In genomic region chr2:132780978-132781377, GRCm38 (mm10) we compare ENCODE assay signal across 9 mouse cellular contexts. TPM values are rescaled to one million over a fixed set of nuclear protein-coding genes. Genes with fewer than 3 reads are reported as not detected.
DNase-seq lines count a peak whose midpoint lies in the region; ATAC-seq and TF ChIP-seq lines count a peak whose summit lies in the region.
"Had no signal": no experiment of that assay in that cellular context is flagged by ENCODE, and none has a peak within 500 bp of the region (broad histone marks: within the 10 kb centered on the region; RNA-seq: fewer than 3 reads in every experiment).

Gene Chgb (plus strand): TSS chr2:132781278.

- 13% methylated on average over 4 of the region's 4 CpGs for WGBS in heart, embryonic 10.5 days
- 9% methylated on average over 4 of the region's 4 CpGs for WGBS in hindbrain, embryonic 11.5 days
- WGBS in liver, embryonic 14.5 days (ENCODE audit: insufficient replicate concordance) = 18% methylated on average over 4 of the region's 4 CpGs

- peaks cover 11% of the 10 kb centered on the region; the same call in 1 of the 2 replicates for H3K27me3 ChIP-seq in heart, embryonic 10.5 days (ENCODE audit: insufficient read depth, poor library complexity, severe bottlenecking)
- peaks cover 8% of the 10 kb centered on the region; the same call in 1 of the 2 replicates for H3K27me3 ChIP-seq in G1E (ENCODE audit: insufficient read depth, low read length)
- H3K27me3 ChIP-seq in hindbrain, embryonic 11.5 days (ENCODE audit: control insufficient read depth, insufficient read depth, low read length) = no peaks in the 10 kb centered on the region
- peaks cover 11% of the 10 kb centered on the region for H3K27me3 ChIP-seq in liver, embryonic 14.5 days (ENCODE audit: control insufficient read depth, insufficient read depth, low read length)

- no peak for DNase-seq in heart, embryonic 10.5 days (ENCODE audit: low spot score)
- no peak for DNase-seq in heart, postnatal 14 days
- no peak for DNase-seq in G1E (ENCODE audit: low spot score)
- DNase-seq in hindbrain, embryonic 11.5 days (ENCODE audit: low spot score) = no peak
- DNase-seq in liver, embryonic 14.5 days (ENCODE audit: low read depth in 3 of 3, low spot score in 3 of 3) = no peak
- no peak for DNase-seq in thymus, postnatal 10 days (ENCODE audit: low spot score in 2 of 2)
- DNase-seq in ovary, postnatal 10 days (ENCODE audit: low spot score) = no peak

- H3K36me3 ChIP-seq in heart, embryonic 10.5 days = no peaks in the 10 kb centered on the region
- H3K36me3 ChIP-seq in G1E (replicated peaks) = no peaks in the 10 kb centered on the region
- H3K36me3 ChIP-seq in hindbrain, embryonic 11.5 days (ENCODE audit: control insufficient read depth, insufficient read depth, low read length) = no peaks in the 10 kb centered on the region
- no peaks in the 10 kb centered on the region for H3K36me3 ChIP-seq in liver, embryonic 14.5 days (replicated peaks; ENCODE audit: control insufficient read depth, insufficient read depth, low read depth)

- H3K4me3 ChIP-seq in heart, embryonic 10.5 days = peak within 1 kb of the TSS; percentile 62
- peak within 1 kb of the TSS; percentile 35; the same call in 1 of the 2 replicates for H3K4me3 ChIP-seq in G1E (ENCODE audit: low read depth, low read length)
- H3K4me3 ChIP-seq in hindbrain, embryonic 11.5 days (ENCODE audit: low read depth, low read length) = peak within 1 kb of the TSS; percentile 42
- peak within 1 kb of the TSS in 1 of 2 experiments; percentile 17; a peak in 2 of 4 replicates for H3K4me3 ChIP-seq in liver, embryonic 14.5 days (ENCODE audit: insufficient read depth in 1 of 2, low read depth in 2 of 2, low read length in 2 of 2)
- H3K4me3 ChIP-seq: erythroblast, embryonic 14.5 days had no signal

- H3K9me3 ChIP-seq in heart, embryonic 10.5 days = no peaks in the 10 kb centered on the region
- no peaks in the 10 kb centered on the region for H3K9me3 ChIP-seq in G1E (replicated peaks)
- no peaks in the 10 kb centered on the region for H3K9me3 ChIP-seq in hindbrain, embryonic 11.5 days (ENCODE audit: control insufficient read depth, low read length)
- H3K9me3 ChIP-seq in liver, embryonic 14.5 days (ENCODE audit: control insufficient read depth, low read length) = no peaks in the 10 kb centered on the region

- peak within 1 kb of the TSS; percentile 73 for H3K4me2 ChIP-seq in hindbrain, embryonic 11.5 days (replicated peaks; ENCODE audit: low read depth, low read length)
- peak within 1 kb of the TSS; percentile 47 for H3K4me2 ChIP-seq in liver, embryonic 14.5 days (ENCODE audit: low read depth)

- TF ChIP-seq EP300 in liver, embryonic 14.5 days (IDR thresholded peaks at IDR 0.05; ENCODE audit: low read depth) = no peak

- 0 out of 2 replicates have a peak within 1 kb of the TSS, but pooled peaks have one; percentile 0 for H3K27ac ChIP-seq in heart, embryonic 10.5 days
- peak within 1 kb of the TSS; percentile 94 for H3K27ac ChIP-seq in hindbrain, embryonic 11.5 days (ENCODE audit: low read depth, low read length)
- no peak within 1 kb of the TSS for H3K27ac ChIP-seq in liver, embryonic 14.5 days

- H3K4me1 ChIP-seq in heart, embryonic 10.5 days = peaks cover 4% of the 10 kb centered on the region
- H3K4me1 ChIP-seq in G1E (ENCODE audit: insufficient read depth, low read depth, low read length) = peaks cover 4% of the 10 kb centered on the region; the same call in 1 of the 2 replicates
- H3K4me1 ChIP-seq in hindbrain, embryonic 11.5 days (replicated peaks; ENCODE audit: control insufficient read depth, insufficient read depth, low read length) = no peaks in the 10 kb centered on the region; the same call in 1 of the 2 replicates
- H3K4me1 ChIP-seq in liver, embryonic 14.5 days (replicated peaks; ENCODE audit: control insufficient read depth in 2 of 2, insufficient read depth in 2 of 2, low read length in 1 of 2) = no peaks in the 10 kb centered on the region

- H3K9ac ChIP-seq in hindbrain, embryonic 11.5 days (ENCODE audit: low read depth, low read length) = peak within 1 kb of the TSS; percentile 69
- H3K9ac ChIP-seq in liver, embryonic 14.5 days (replicated peaks) = no peak within 1 kb of the TSS

- no peak for TF ChIP-seq CTCF in G1E (IDR thresholded peaks at IDR 0.05; ENCODE audit: low read depth, low read length)
- TF ChIP-seq CTCF in liver, embryonic 14.5 days (IDR thresholded peaks at IDR 0.05; ENCODE audit: low read depth) = no peak

- intact Hi-C loops in heart, postnatal 14 days (cut with DNase I) = no loop called here

- ATAC-seq in G1E (ENCODE audit: extremely low read depth, insufficient number of reproducible peaks, low FRiP score, poor library complexity, severe bottlenecking) = no peak
- no peak for ATAC-seq in hindbrain, embryonic 11.5 days (ENCODE audit: low FRiP score)
- ATAC-seq in liver, embryonic 14.5 days (ENCODE audit: insufficient read depth) = no peak
- no peak for ATAC-seq in erythroid progenitor cell, adult 5-6 weeks (replicated peaks; ENCODE audit: low FRiP score, poor library complexity, severe bottlenecking)

RNA-seq across cellular contexts. Expression of gene Chgb, which starts in this region (rescaled TPM):
- polyA plus RNA-seq in heart, embryonic 10.5 days (2016; fragmentation: Nextera tagmentation; extraction: Ambion mirVana) = 0.05 and 0.34 TPM in 2 replicates
- under 1 TPM; 0.17 to 0.53 TPM for total RNA-seq in heart, postnatal 14 days (2021)
- total RNA-seq in G1E (2014; fragmentation: Nextera tagmentation) = not detected in 2 replicates
- 0.12 and 0.33 TPM in 2 replicates for total RNA-seq in G1E (2017)
- 0.04 TPM in 1 of 2 replicates, not detected in the other for polyA plus RNA-seq in G1E (2012)
- polyA plus RNA-seq in hindbrain, embryonic 11.5 days (2014; fragmentation: Nextera tagmentation; extraction: Ambion mirVana) = 23.8 and 27.5 TPM in 2 replicates
- polyA plus RNA-seq in liver, embryonic 14.5 days (2012; rRNA removed) = 0.04 and 0.09 TPM in 2 replicates
- 0.09 TPM in 1 of 2 replicates, not detected in the other for polyA plus RNA-seq in liver, embryonic 14.5 days (2014; fragmentation: Nextera tagmentation; extraction: Ambion mirVana)
- not detected in 2 replicates for total RNA-seq in erythroid progenitor cell, adult 5-6 weeks (2015; ENCODE audit: low replicate concordance)
- total RNA-seq in erythroid progenitor cell, adult 5-6 weeks (2017; ENCODE audit: low replicate concordance) = not detected in 2 replicates
- polyA plus RNA-seq: erythroblast, embryonic 14.5 days had no signal

Comparison
In these comparisons a context has a peak if more than half of its experiments do, and no peak if none do; other contexts are left out.
1. RNA of gene Chgb (polyA plus RNA-seq): 23.8 to 27.5 TPM in hindbrain, embryonic 11.5 days; 0.05 to 0.34 TPM in heart, embryonic 10.5 days, 0.04 to 0.09 TPM in liver, embryonic 14.5 days and 0.04 TPM in G1E; every median in the first group is over 10 times any median in the second.